Mouse (Mus musculus): ENCODE results near the gene Timm17a.

Timm17a gene

DNA sequence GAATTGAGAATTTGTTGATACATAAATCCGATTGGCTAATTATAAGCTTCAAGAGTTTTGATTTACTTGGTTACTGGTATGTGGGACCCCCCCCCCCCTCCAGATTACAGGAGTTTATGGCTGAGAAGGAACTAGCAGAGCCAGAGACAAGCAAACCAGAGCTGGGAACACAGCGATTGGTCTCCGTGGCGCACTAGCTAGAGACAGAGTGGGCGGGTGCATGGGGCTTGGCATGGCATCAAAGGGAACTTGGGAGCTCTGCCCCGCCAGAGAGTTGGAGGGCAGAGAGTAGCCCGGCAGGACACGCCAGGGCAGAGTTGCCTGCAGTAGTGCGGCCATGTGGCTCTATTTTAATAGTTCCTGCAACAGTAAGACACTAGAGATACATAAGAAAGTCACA is 32.9 kb downstream of the Timm17a start:
- peak; percentile 59 for DNase-seq (ENCODE audit: low read depth, low spot score)

GRCm38 (mm10) chr1:135271371-135271770 is 42.2 kb downstream of the Timm17a start:
- no peak for DNase-seq (ENCODE audit: low read depth, low spot score)

DNA sequence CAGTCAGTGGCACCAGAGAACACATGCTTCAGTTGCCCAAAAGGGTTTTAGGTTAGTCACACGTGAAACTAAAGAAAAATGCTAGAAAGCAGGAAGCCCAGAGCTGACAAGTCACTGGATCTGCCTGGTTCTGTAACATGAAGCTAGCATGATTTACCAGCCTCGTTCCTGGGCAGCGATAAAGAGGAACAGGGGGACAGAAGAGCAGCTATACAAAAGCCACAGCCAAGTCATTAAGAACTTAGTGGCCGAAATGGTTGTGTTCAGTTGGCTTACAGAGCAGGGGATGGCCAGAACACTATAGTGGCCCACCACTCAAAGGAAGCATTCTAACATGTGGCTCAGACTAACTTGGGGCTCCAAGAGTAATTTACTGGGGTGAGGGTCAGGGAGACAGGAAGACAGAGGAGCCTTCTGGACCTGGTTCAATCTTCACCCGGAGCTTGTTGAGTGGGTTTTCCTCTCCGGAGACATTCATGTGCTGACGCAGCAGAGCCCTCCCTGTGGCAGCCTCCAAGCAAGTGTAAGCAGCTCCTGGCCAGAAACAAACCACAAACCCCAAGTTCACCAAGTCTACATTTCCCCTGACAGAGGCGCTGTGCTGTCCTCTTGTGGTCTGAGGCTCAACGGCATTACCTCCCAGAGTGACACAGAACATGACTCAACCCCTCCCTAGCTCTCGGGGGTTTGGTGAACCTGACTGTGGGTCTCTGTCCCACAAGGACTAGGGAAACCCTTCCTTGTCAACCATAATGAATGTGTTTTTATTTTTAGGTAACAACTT is 45.7 kb downstream of the Timm17a start:
- DNase-seq (ENCODE audit: low read depth, low spot score): no peak

DNA sequence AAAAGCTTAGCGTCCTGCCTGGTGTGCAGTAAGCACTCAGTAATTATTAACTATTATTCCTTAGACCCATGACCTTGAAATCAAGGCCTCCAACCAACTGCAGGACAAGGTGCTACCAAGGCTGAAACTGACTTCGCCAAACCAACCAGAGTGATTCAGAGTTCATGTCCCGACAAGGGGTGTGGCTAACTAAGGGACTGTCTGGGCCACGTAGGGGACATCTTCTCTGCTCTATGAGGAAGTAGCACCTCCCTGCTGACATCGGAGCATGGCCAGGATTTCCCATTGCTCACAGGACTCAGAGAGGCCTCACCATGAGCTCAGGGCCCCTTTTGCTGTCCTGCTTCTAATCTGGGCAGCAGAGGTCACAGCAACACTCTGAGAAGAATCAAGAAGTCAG is 47.7 kb downstream of the Timm17a start:
- no peak for DNase-seq (ENCODE audit: low read depth, low spot score)

- no peak for DNase-seq (ENCODE audit: low read depth, low spot score)
Observed at GRCm38 (mm10) chr1:135263316-135263715, 50.3 kb downstream of the Timm17a start.

DNA sequence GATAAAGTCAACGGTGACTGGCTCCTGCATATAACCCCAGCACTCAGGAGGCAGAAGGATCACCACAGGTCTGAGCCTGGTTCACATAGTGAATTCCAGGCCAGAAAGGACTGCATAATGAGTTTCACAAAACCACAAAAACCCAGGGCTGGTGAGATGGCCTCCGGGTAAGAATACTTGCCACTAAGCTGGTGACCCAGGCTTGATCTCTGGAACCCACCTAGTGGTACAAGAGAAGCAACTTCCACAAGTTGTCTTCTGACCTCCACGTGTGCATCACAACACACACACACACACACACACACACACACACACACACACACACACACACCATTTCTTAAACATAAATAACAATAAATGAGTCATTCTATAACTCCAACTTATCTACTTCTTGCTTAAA is 51.2 kb downstream of the Timm17a start:
- DNase-seq (ENCODE audit: low read depth, low spot score): no peak

GRCm38 (mm10) chr1:135260931-135261330 is 52.6 kb downstream of the Timm17a start:
- peak; percentile 66 for DNase-seq (ENCODE audit: low read depth, low spot score)

- peak; percentile 95 for DNase-seq (ENCODE audit: low read depth, low spot score)
Observed at GRCm38 (mm10) chr1:135259128-135259436, 54.5 kb downstream of the Timm17a start.

DNA sequence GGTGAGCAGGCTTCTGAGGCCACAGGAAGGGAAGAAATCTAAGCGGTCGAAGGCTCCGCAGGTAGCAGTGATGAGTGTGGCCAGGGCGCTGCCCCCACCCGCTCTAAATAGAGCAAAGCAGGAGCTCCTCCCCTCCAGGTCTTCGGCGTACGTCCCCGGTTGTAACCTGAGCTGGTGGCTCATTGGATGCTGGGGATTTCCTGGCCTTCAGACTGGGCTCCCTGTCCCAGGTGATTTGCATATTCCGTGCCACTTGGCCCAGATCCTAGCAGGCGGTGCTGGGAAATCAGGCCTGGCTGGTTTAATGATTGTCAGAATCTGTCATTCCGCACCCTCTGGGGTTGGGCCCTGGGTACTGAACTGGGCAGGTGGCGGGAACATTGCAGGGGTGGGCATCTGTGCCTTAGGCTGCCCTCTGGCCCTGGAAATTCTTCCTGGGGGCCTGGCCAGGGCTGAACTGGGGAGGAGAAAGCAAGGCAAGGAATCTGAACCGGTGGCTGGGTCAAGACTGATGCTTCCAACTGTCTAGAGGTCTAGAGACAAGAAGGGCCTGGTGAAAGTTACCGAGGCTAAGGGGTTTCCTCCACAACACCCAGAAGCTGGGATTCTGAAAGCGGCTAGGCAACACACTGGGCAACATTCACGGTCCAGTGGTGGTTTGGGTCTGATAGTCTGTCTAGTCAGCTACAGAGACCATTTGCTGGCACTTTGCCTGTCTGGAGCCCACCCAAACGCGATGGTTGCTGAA is 55.0 kb downstream of the Timm17a start, which contains the start of gene Elf3:
Gene Elf3 (minus strand): TSS at position 189 of the 748 bp plus-strand sequence.
- peak; percentile 89 for DNase-seq (ENCODE audit: low read depth, low spot score)

DNA sequence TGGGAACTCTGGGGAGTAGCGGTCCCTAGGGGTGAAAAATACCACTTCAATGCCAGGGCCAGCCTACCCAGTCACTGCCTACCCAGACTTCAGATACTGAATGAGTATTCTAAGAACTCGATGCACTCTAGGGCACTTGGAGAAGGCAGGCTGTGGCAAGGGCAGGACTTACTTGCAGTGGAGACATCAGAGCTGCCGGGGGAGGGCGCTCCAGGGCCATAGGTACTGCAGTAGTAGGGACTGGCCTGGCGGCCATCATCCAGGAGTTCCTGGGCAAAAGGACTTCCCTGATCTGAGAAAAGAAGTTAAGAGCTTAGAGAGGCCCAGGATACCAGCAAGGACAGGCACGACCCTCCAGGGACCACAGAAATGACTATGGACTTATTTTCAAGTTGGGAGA is 57.3 kb downstream of the Timm17a start:
- peak; percentile 86 for DNase-seq (ENCODE audit: low read depth, low spot score)

- no peak for DNase-seq (ENCODE audit: low read depth, low spot score)
Observed at GRCm38 (mm10) chr1:135252854-135253253, 60.7 kb downstream of the Timm17a start.

GRCm38 (mm10) chr1:135251405-135251804 is 62.2 kb downstream of the Timm17a start:
- DNase-seq (ENCODE audit: low read depth, low spot score): no peak

GRCm38 (mm10) chr1:135250706-135251105 is 62.9 kb downstream of the Timm17a start:
- peak; percentile 74 for DNase-seq (ENCODE audit: low read depth, low spot score)

- peak; percentile 86 for DNase-seq (ENCODE audit: low read depth, low spot score)
Observed at GRCm38 (mm10) chr1:135248434-135248850, 65.1 kb downstream of the Timm17a start.

Measured in ZHBTc4 (cell line).